Mouse (Mus musculus) stomach, embryonic 14.5 days (tissue): ENCODE measurements at regions not wholly inside any gene's neighbourhood (a gene's known extent, or its start where the extent isn't known, plus 50 kb on each side); places are given as distances from the start of the nearest gene placed in this dataset.

Experiments
- ATAC-seq: fragments of 200-750 bp; cut with Nextera tagmentation; 2 replicates; pipeline ENCODE4 v1.8.0; 2017; ENCODE audit warnings: low read depth, moderate TSS enrichment; ENCODE audit not compliant: insufficient number of reproducible peaks, insufficient read depth, low FRiP score
- H3K27ac ChIP-seq: fragments of 300-500 bp; sonication (generic); 2 replicates; pipeline ENCODE4 v1.5.1; 2014; ENCODE audit warnings: mild to moderate bottlenecking, low read length, moderate library complexity, mixed read lengths
- H3K27me3 ChIP-seq: fragments of 300-500 bp; sonication (generic); 2 replicates; pipeline ENCODE4 v1.6.1; 2014; ENCODE audit warnings: low read length, control low read depth, mixed read lengths; ENCODE audit not compliant: control insufficient read depth, insufficient read depth
- H3K36me3 ChIP-seq: fragments of 300-500 bp; sonication (generic); 2 replicates; pipeline ENCODE4 v1.6.1; 2014; ENCODE audit warnings: mild to moderate bottlenecking, control low read depth, low read length, moderate library complexity, mixed read lengths; ENCODE audit not compliant: control insufficient read depth, insufficient read depth
- H3K4me1 ChIP-seq: fragments of 300-500 bp; sonication (generic); 2 replicates; pipeline ENCODE4 v1.6.1; 2014; ENCODE audit warnings: low read length, control low read depth, mixed read lengths; ENCODE audit not compliant: control insufficient read depth, insufficient read depth
- H3K4me2 ChIP-seq: fragments of 300-500 bp; sonication (generic); replicated peaks from 2 replicates; pipeline ENCODE4 v1.6.1; 2014; ENCODE audit warnings: low read depth, low read length, control low read depth
- H3K4me3 ChIP-seq: fragments of 300-500 bp; sonication (generic); 2 replicates; pipeline ENCODE4 v1.5.1; 2014; ENCODE audit warnings: low read depth, low read length, control low read depth
- H3K9ac ChIP-seq: fragments of 300-500 bp; sonication (generic); replicated peaks from 2 replicates; pipeline ENCODE4 v1.6.1; 2014; ENCODE audit warnings: low read depth, mild to moderate bottlenecking, control low read depth, low read length, moderate library complexity, mixed read lengths
- H3K9me3 ChIP-seq: fragments of 300-500 bp; sonication (generic); 2 replicates; pipeline ENCODE4 v1.6.1; 2016; ENCODE audit warnings: low read depth, low read length, control low read depth; ENCODE audit not compliant: control insufficient read depth
- WGBS: fragments of 180-500 bp; shearing (Covaris S2); extraction: QIAGEN DNeasy Blood & Tissue Kit; methylation state at CpG from one replicate; pipeline ENCODE4 v1.1.7; 2014; 5-methylcytosine and 5-hydroxymethylcytosine counted together

GRCm38 (mm10) chr3:78795951-78796455, 490.3 kb downstream of the Rapgef2 start:
- Histone ChIP-seq H3K4me1 (no peaks in the 10 kb centered on the region), H3K4me3 (no peak overlapping the region), H3K9ac (no peak overlapping the region), H3K27ac (no peak overlapping the region), H3K36me3 (no peaks in the 10 kb centered on the region), H3K9me3 (no peaks in the 10 kb centered on the region), H3K27me3 (no peaks in the 10 kb centered on the region), H3K4me2 (no peak overlapping the region)
- WGBS = 89% methylated on average over 4 of the region's 4 CpGs
- ATAC-seq = no peak

- Histone ChIP-seq H3K9me3 (no peaks in the 10 kb centered on the region), H3K9ac (no peak overlapping the region), H3K27me3 (no peaks in the 10 kb centered on the region), H3K4me3 (no peak overlapping the region), H3K36me3 (no peaks in the 10 kb centered on the region), H3K4me2 (no peak overlapping the region), H3K4me1 (no peaks in the 10 kb centered on the region), H3K27ac (no peak overlapping the region)
- 97% methylated on average over 7 of the region's 7 CpGs for WGBS
- no peak for ATAC-seq
These were observed 493.8 kb downstream of the Rapgef2 start for GRCm38 (mm10) chr3:78792440-78793057.

- H3K4me2 ChIP-seq = no peak overlapping the region
- 78% methylated on average over 1 of the region's 1 CpGs for WGBS
- ATAC-seq = no peak
These were observed 503.6 kb downstream of the Rapgef2 start for GRCm38 (mm10) chr3:78782766-78783165.

GRCm38 (mm10) chr3:78755686-78756476, 530.4 kb downstream of the Rapgef2 start:
- WGBS = 48% methylated on average over 4 of the region's 4 CpGs
- Histone ChIP-seq H3K4me3 (no peak overlapping the region), H3K36me3 (no peaks in the 10 kb centered on the region), H3K4me1 (no peaks in the 10 kb centered on the region), H3K27me3 (no peaks in the 10 kb centered on the region), H3K9ac (no peak overlapping the region), H3K4me2 (no peak overlapping the region), H3K27ac (no peak overlapping the region), H3K9me3 (no peaks in the 10 kb centered on the region)
- no peak for ATAC-seq

More at GRCm38 (mm10) chr3:78782766-78783165, 503.6 kb downstream of the Rapgef2 start:
- H3K9me3 ChIP-seq = no peaks in the 10 kb centered on the region
- no peak overlapping the region for H3K4me3 ChIP-seq
- no peaks in the 10 kb centered on the region for H3K36me3 ChIP-seq
- H3K27ac ChIP-seq = no peak overlapping the region
- H3K27me3 ChIP-seq = no peaks in the 10 kb centered on the region
- H3K4me1 ChIP-seq = no peaks in the 10 kb centered on the region
- H3K9ac ChIP-seq = no peak overlapping the region

- Histone ChIP-seq H3K36me3 (no peaks in the 10 kb centered on the region), H3K9me3 (no peaks in the 10 kb centered on the region), H3K9ac (no peak overlapping the region), H3K4me2 (no peak overlapping the region), H3K27ac (no peak overlapping the region), H3K4me1 (no peaks in the 10 kb centered on the region), H3K4me3 (no peak overlapping the region), H3K27me3 (no peaks in the 10 kb centered on the region)
- ATAC-seq = no peak
These were observed 550.2 kb downstream of the Rapgef2 start for GRCm38 (mm10) chr3:78736111-78736510.

- no peaks in the 10 kb centered on the region for H3K27me3 ChIP-seq
- no peaks in the 10 kb centered on the region for H3K4me1 ChIP-seq
- ATAC-seq = no peak
- no peaks in the 10 kb centered on the region for H3K36me3 ChIP-seq
- H3K4me3 ChIP-seq = no peak overlapping the region
- WGBS = 81% methylated on average over 2 of the region's 2 CpGs
- H3K27ac ChIP-seq = no peak overlapping the region
- no peak overlapping the region for H3K4me2 ChIP-seq
- H3K9me3 ChIP-seq = no peaks in the 10 kb centered on the region
- H3K9ac ChIP-seq = no peak overlapping the region
These were observed 569.6 kb downstream of the Rapgef2 start for GRCm38 (mm10) chr3:78716691-78717090.

GRCm38 (mm10) chr3:78707687-78708086, 578.6 kb downstream of the Rapgef2 start:
- no peak overlapping the region for H3K27ac ChIP-seq
- H3K4me3 ChIP-seq = no peak overlapping the region
- no peaks in the 10 kb centered on the region for H3K9me3 ChIP-seq
- no peak overlapping the region for H3K9ac ChIP-seq
- H3K4me1 ChIP-seq = no peaks in the 10 kb centered on the region
- H3K4me2 ChIP-seq = no peak overlapping the region
- no peaks in the 10 kb centered on the region for H3K27me3 ChIP-seq
- no peak for ATAC-seq
- H3K36me3 ChIP-seq = no peaks in the 10 kb centered on the region
- WGBS = 88% methylated on average over 1 of the region's 1 CpGs

GRCm38 (mm10) chr3:78698936-78699335, 587.4 kb downstream of the Rapgef2 start:
- Histone ChIP-seq H3K36me3 (no peaks in the 10 kb centered on the region), H3K4me3 (no peak overlapping the region), H3K9me3 (no peaks in the 10 kb centered on the region), H3K27ac (no peak overlapping the region), H3K27me3 (no peaks in the 10 kb centered on the region), H3K4me1 (no peaks in the 10 kb centered on the region), H3K9ac (no peak overlapping the region), H3K4me2 (no peak overlapping the region)
- 32% methylated on average over 5 of the region's 5 CpGs for WGBS
- no peak for ATAC-seq
